Mouse (Mus musculus) liver, embryonic 14.5 days (tissue): Measurements from ENCODE around the gene Bves.
A peak's percentile ranks its signal among the peaks of the same experiment; 100 is the strongest.

Source experiments
- CTCF ChIP-seq: IDR thresholded peaks from 2 replicates; pipeline ENCODE4 v1.5.1; 2016; ENCODE audit warnings: antibody characterized with exemption, low read depth, control low read depth
- EP300 ChIP-seq: IDR thresholded peaks from 2 replicates; pipeline ENCODE4 v1.6.1; 2016; ENCODE audit warnings: antibody characterized with exemption, low read depth

- no peak for TF ChIP-seq CTCF
- peak; percentile 74 for TF ChIP-seq EP300
Measured at GRCm38 (mm10) chr10:45378269-45378668, 42.7 kb downstream of the Bves start.
